Mouse (Mus musculus) left cerebral cortex, adult 18-20 months (tissue): Measurements from ENCODE around the gene Dscam. TPM values are rescaled to one million over a fixed set of nuclear protein-coding genes. Genes with fewer than 3 reads are reported as not detected.

ENCODE experiments used
- DNase-seq, 2 experiments: peaks; one replicate each; pipeline ENCODE4 v3.0.0; 2021 to 2022; ENCODE audit warnings: low spot score in 2 of 2, mixed read lengths in 1 of 2
- total RNA-seq, 2 experiments: library from RNA; stranded (reverse); gene quantifications; 2 replicates each; pipeline ENCODE4 v1.2.3; 2021

The Dscam gene
- total RNA-seq, 2 experiments from 2014 or later: 35.7 to 37.9 TPM

GRCm38 (mm10) chr16:96959695-96960094 lies 210.9 kb downstream of the Dscam start:
- DNase-seq: no peak

GRCm38 (mm10) chr16:96945468-96946302 lies 224.9 kb downstream of the Dscam start:
- peak in 1 of 2 experiments; percentile 15 for DNase-seq

DNA sequence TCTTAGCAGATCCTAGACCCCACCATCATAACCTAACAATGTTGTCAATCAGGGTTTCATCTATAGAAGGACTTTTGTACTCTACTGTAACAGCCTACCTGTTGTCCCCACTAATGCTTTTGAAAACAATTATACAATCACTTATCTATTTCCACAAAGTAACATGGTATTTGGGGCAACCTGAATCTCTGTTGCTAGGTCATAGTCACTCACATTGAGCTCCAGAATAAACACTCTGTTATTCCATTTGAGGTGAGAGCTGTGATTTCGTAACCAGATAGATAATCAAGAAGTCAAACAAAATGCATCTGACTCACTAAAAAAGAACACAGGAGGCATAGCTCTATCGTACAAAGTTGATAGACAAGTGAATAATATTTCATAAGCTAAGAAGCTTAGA lies 226.9 kb downstream of the Dscam start:
- DNase-seq: no peak

DNA sequence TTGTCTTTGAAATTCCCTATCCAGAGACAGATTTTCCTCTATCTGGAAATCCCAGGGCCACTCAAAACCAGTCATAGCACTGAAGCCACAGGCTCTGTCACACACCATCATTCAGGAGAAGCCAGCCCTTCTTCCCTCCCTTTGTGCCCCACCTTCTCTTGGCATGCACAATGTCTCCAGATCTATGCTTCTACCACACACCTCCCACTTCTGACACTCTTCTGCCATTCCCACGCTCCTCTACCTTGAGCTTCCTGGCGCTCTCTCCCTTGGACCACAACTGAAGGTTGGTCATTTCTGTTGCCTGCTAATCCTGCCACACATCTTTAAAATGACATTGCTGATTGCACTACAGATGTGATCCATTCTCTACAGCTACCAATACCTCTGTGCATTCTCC lies 235.8 kb downstream of the Dscam start:
- no peak for DNase-seq

GRCm38 (mm10) chr16:96932211-96932610 lies 238.3 kb downstream of the Dscam start:
- DNase-seq: no peak

- no peak for DNase-seq
These were observed 238.8 kb downstream of the Dscam start for GRCm38 (mm10) chr16:96931771-96932170.

GRCm38 (mm10) chr16:96928011-96928410 lies 242.5 kb downstream of the Dscam start:
- DNase-seq: no peak

- no peak for DNase-seq
These were observed 243.1 kb downstream of the Dscam start for GRCm38 (mm10) chr16:96927408-96927807.

- DNase-seq: no peak
These were observed 243.6 kb downstream of the Dscam start for GRCm38 (mm10) chr16:96926977-96927376.

DNA sequence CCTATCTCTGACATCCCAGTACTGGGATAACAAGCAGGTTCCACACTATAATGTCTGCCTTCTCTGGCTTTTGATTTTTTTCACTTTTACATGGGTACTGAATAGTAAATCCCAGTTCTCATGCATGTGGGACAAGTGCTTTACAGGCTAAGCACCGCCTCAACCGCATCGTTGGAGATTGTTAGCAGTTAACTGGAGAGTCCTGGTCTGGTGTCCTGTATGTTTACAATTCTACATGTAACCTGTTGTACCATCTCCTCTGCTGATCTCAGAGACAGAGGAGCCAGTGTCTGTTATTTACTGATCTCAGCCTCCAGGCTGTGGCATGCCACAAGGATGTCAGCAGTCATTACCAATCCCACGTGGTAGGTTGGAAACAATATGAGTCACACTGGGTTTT lies 246.6 kb downstream of the Dscam start:
- no peak for DNase-seq

- no peak for DNase-seq
These were observed 256.1 kb downstream of the Dscam start for GRCm38 (mm10) chr16:96914495-96914894.

GRCm38 (mm10) chr16:96912836-96913235 lies 257.7 kb downstream of the Dscam start:
- DNase-seq: no peak

- no peak for DNase-seq
These were observed 258.4 kb downstream of the Dscam start for GRCm38 (mm10) chr16:96912103-96912502.

DNA sequence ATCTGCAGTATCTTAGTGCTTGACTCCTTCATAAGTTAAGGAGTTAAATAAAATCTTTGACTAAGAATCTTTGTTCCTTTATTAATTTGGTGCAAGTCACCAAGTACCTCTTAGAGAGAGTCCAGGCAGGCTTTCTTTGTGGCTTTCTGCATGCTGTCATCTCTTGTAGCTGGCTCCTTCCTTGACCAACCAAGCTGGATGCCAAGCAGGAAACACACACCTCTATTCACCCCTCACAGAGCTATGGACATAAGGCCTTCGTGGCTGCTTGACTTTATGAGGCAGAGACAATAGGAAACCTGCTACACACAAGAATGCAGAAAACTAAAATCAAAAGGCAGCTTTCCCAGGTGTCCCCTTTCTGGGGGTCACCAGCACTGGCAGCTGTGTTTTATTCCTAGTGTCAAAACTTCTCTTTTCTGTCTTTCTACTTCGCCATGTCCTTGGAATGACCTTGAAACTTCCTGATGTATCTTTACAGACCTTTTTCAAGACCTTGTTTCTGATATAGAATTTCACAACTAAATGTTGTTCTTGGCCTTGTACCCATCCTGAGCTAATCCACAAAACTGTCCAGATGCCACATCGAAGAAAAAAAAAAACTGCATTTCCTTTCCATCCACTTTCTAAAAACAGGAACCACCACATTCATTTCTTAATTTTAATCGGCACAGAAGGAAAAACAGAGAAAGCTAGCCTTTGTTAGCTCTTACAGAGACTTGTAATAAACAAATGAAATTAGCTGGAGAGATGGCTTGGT lies 260.0 kb downstream of the Dscam start:
- DNase-seq: no peak

GRCm38 (mm10) chr16:96907818-96908217 lies 262.7 kb downstream of the Dscam start:
- peak in 1 of 2 experiments; percentile 28 for DNase-seq

DNA sequence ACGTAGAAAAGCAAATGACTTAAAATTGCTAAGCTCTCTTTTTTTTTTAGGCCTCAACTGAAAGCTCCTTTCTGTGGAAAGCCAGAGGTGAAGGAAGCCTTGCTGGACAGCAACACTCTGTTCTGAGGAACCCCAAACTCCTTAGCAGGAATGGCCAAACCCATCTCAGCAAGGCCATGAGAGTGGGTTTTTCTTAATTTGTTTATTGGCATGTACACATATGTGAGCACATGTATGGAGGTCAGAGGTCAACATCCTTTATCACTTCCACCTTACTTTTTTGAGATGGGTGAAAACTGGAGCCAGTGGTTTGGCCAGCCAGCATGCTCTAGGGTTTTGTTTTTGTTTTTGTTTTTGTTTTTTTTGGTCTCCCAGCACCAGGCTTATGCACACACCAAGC lies 263.5 kb downstream of the Dscam start:
- no peak for DNase-seq

DNA sequence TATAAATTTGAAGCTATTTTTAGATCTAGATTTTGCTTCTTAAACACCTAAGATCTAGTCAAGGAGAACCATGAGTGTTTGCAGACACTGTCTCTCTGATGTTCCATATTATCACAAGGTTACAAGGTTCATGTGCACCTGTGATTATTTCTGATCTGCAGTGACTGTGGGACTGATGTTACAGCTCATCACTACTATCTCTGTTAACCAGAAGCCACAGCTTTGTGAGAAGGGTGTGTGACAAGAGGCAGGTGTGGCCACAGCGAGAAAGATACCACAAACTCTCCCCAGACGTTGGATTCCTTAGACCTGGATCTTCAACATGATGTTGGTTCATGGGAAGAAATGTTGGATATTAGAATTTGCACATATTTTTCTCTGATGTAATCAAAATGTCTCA lies 263.9 kb downstream of the Dscam start:
- DNase-seq: no peak

DNA sequence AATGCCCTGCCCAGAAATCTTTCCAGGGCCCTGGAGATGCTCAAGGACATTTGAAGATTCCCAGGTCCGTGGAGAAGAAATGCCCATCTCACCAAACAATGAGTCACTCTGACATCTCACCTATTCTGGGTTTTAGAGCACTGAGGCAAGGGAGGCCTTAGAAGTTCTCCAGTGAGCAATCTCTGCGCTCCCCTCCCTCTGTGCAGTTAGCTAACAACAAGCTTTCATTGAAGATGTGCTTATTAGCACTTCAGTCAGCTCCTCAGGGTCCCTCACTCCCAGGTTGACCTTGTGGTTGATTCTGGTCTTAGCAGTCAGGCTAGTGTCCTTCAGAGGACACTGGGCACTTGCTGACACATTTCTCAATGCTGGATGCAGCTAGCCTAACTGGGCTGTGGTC lies 265.8 kb downstream of the Dscam start:
- DNase-seq: no peak

GRCm38 (mm10) chr16:96904359-96904758 lies 266.2 kb downstream of the Dscam start:
- no peak for DNase-seq

DNA sequence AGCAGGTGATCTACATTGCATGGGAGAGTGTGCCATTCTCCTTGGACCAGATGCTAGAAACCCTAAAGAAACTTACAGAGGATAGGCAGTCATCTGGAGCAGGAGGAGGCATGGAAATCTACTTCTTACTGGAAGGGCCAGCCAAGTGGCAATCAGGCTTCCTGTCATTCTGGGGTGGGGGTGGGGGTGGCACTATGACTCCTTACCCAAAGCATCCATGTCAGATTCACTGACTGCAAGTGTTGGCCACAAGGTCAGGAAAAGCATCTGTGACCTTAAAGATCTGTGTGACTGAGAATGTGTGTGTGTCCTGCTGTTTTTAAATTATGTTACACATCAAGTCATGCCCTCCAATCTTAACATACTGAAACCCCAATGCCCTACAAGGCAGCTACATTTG lies 268.0 kb downstream of the Dscam start:
- no peak for DNase-seq

DNA sequence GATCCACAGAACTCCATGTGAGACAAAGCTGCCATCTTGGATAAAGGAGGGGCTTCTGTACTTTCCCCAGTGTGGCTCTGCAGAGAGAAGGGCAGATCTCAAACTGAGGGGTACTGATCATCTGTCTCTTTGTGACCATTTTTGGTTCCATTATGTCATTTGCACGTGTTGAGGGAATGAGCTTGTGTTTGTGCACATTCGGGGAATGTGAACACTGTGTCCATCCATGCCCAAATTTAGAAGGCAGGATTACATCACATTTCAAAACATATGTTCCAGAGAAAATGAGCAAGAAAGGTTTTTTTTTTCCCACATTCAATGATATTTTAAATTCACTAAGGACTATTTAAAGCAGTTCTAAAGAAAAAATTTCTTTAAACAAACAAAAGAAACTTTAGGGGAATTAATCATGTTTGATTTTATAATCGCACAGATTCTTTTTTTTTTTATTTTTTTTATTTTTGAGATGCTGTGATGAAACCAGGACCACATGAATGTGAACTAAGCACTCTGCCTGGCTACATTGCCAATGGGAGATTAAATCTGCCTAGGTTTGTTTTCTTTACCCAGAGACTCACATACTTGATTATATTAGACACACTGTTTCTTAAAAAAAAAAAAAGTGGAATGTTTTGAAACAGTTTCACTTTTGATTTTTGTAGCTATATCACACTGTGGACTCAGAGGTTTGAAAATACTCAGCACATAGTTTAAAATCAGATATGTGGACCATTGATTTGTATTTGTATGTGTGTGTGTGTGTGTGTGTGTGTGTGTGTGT lies 269.1 kb downstream of the Dscam start:
- no peak for DNase-seq

- DNase-seq: no peak
These were observed 271.2 kb downstream of the Dscam start for GRCm38 (mm10) chr16:96899329-96899728.
